Mouse (Mus musculus) ES-E14 (cell line): ENCODE measurements around the gene Prkar2b.

Experiments
- HCFC1 ChIP-seq: IDR thresholded peaks from 2 replicates; pipeline ENCODE4 v1.6.1; 2012; ENCODE audit warnings: low read length, inconsistent platforms, borderline replicate concordance; ENCODE audit not compliant: insufficient read depth
- ZNF384 ChIP-seq: IDR thresholded peaks from 2 replicates; pipeline ENCODE4 v1.6.1; 2012; ENCODE audit warnings: low read depth, low read length, inconsistent platforms

DNA sequence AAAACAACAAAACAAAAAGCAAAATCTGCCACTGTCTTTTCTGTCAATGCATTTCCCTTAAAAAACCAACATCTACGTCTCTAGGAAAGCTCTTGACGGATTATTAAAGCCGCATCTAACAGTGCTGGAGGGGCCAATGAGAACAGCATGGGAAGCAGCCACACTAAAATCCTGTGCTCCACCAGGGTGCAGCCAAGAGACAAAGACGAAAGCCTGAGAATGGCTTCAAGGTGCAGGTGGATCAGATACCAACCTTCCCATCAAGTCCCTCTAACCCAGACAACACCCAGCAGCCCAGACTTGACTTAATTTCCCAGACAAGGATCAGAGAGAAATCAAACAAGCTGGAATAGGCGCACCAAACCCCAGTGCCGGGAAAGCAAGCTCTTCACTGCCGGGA is 84.6 kb downstream of the Prkar2b start:
- TF ChIP-seq HCFC1 (no peak), ZNF384 (no peak)
